Mouse (Mus musculus): ENCODE measurements around the gene Hipk2. TPM values are rescaled to one million over a fixed set of nuclear protein-coding genes. Genes with fewer than 3 reads are reported as not detected.

Gene Hipk2
- polyA plus RNA-seq, 1 experiment from 2014 or later: 45.3 TPM

DNA sequence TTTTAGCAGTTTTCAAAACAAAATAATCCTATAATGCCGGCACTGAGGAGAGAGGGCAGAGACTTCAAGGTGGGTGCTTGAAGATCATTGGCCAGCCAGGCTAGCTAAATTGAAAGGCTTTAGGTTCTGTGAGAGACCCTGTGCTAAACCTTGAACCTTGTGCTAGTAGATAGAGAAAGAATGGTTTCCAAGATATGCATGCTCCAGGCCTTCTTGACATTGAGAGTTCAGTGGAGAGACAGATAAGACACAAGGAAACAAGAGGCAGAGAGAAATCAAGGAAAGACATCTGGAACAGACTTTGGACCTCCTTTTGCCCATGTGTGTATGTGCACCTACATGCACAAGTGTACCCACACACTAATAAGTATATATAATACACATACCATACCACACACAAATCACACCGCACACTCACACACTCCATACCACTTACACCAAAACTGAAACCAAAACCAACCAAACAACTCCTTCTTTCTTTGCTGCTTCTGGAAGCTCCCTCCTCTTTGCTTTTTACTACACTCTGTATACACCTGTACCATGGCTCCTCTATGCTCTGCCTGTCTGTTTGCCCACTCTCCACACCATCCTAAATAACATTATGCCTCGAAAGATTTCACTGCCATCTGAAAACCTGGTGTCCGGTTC, 24.6 kb upstream of the Hipk2 start:
- no peak for ATAC-seq (replicated peaks)
- no peaks in the 10 kb centered on the region for H3K9me3 ChIP-seq
- H3K27ac ChIP-seq: no peak overlapping the region
- H3K27me3 ChIP-seq (replicated peaks): no peaks in the 10 kb centered on the region
- H3K4me2 ChIP-seq: no peak overlapping the region
- no peak overlapping the region for H3K9ac ChIP-seq
- H3K4me1 ChIP-seq: no peaks in the 10 kb centered on the region
- WGBS: 91% methylated on average over 4 of the region's 4 CpGs
- H3K4me3 ChIP-seq: no peak overlapping the region
- H3K36me3 ChIP-seq (replicated peaks): no peaks in the 10 kb centered on the region

DNA sequence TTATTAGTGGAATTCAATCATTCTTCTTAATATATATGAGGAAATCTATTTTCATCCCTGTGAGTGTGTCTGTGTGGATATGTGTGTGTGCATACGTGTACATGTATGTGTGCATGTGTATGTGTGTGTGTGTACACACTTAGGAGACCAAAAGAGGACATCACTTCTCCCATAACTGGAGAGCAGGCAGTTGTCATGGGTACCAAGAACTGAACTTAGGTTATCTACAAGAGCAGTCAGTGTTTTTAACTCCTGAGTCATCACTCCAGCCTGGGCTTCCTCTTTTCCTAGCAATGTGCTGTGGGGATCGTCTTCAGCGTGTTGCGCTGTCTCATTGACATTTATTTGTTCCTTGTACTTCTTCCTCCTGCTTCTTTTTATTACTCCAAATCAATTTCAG, 24.1 kb upstream of the Hipk2 start:
- no peak overlapping the region for H3K4me2 ChIP-seq
- H3K4me3 ChIP-seq: no peak overlapping the region
- H3K27me3 ChIP-seq (replicated peaks): no peaks in the 10 kb centered on the region
- WGBS: 87% methylated on average over 4 of the region's 4 CpGs
- no peak for ATAC-seq (replicated peaks)
- no peak overlapping the region for H3K27ac ChIP-seq
- H3K4me1 ChIP-seq: no peaks in the 10 kb centered on the region
- no peaks in the 10 kb centered on the region for H3K36me3 ChIP-seq (replicated peaks)
- H3K9me3 ChIP-seq: no peaks in the 10 kb centered on the region
- no peak overlapping the region for H3K9ac ChIP-seq

DNA sequence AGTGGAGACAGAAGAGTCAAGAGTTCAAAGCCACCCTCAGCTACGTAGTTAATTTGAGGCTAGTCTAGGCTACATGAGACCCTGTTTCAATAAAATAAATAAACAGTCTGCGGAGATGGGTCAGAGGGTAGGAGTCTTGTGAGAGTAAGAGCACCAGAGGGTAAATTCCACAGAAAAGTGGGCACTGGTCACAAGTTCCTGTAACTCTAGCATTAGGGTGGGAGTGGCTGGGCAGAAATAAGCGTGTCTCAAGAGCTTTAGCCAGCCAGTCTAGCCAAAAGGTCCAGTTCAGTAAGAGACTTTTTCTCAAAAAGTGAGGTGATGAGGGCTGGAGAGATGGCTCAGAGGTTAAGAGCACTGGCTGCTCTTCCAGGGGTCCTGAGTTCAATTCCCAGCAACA, 17.6 kb upstream of the Hipk2 start:
- Histone ChIP-seq H3K4me2 (no peak overlapping the region), H3K36me3 (replicated peaks) (no peaks in the 10 kb centered on the region), H3K4me1 (no peaks in the 10 kb centered on the region), H3K27ac (no peak overlapping the region), H3K4me3 (no peak overlapping the region), H3K27me3 (replicated peaks) (no peaks in the 10 kb centered on the region), H3K9me3 (no peaks in the 10 kb centered on the region), H3K9ac (no peak overlapping the region)
- ATAC-seq (replicated peaks): no peak
- 85% methylated on average over 3 of the region's 3 CpGs for WGBS

DNA sequence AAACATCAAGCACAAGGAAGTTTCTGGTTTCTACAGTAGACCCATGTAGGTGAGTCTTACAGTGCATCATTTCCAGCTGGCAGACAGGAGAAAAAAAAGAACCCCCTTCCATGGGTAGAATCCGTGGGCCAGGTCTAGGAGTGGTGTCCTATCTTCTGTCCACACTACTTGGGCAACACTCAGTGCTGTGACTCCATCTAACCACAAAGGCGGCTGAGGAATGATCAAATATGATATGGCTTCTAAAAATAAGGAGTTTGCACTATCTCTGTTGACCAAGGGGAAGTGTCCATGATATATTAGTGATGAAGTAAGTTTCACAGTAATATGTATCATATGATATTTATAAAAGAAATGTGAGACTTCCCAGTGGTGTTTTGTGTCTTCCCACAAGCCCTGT, 16.1 kb upstream of the Hipk2 start:
- 81% methylated on average over 2 of the region's 2 CpGs for WGBS
- no peak overlapping the region for H3K27ac ChIP-seq
- no peak overlapping the region for H3K4me3 ChIP-seq
- no peak for ATAC-seq (replicated peaks)
- H3K4me2 ChIP-seq: no peak overlapping the region
- no peaks in the 10 kb centered on the region for H3K27me3 ChIP-seq (replicated peaks)
- H3K36me3 ChIP-seq (replicated peaks): no peaks in the 10 kb centered on the region
- no peak overlapping the region for H3K9ac ChIP-seq
- H3K4me1 ChIP-seq: no peaks in the 10 kb centered on the region
- no peaks in the 10 kb centered on the region for H3K9me3 ChIP-seq

DNA sequence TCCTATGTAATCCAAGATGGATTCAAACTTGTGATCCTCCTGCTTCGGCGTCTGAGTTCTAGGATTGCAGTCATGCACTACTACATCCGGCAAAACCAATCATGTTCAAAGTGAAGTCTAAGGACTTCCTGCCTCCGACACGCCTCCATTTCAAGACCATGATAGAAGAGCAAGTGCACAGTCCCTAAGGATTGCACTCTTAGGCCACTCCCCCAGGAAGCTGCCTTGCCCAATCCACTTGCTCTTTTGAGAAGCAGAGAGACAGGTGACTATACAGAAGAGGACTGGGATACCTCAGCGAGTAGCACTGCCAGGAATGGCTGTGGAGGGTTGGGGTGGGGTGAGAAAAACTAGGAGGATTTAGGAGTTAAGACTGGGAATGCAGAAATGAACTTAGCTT, 13.2 kb upstream of the Hipk2 start:
- no peak overlapping the region for H3K4me2 ChIP-seq
- WGBS: 80% methylated on average over 6 of the region's 6 CpGs
- H3K4me1 ChIP-seq: no peaks in the 10 kb centered on the region
- H3K9ac ChIP-seq: no peak overlapping the region
- no peak overlapping the region for H3K27ac ChIP-seq
- no peak for ATAC-seq (replicated peaks)
- H3K9me3 ChIP-seq: no peaks in the 10 kb centered on the region
- no peak overlapping the region for H3K4me3 ChIP-seq
- no peaks in the 10 kb centered on the region for H3K36me3 ChIP-seq (replicated peaks)
- H3K27me3 ChIP-seq (replicated peaks): no peaks in the 10 kb centered on the region

DNA sequence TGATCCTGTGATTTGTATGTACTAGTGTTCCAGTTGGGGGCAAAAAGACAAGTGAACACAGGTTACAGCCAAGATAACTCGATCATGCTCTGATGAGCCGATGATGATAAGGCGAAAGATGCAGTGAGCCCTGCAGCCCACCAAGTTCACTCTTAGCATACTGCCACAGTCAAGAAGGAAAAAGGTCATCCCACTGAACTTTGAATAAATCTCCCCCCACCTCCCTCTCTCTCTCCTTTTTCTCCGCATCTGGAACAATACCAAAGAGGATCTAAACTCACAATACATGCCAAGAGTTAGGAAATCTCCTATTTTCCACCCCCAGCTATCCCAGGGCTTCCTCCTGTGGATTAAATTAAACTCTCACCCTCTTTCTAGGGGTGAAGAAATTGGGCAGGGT, 11.5 kb upstream of the Hipk2 start:
- no peak overlapping the region for H3K4me2 ChIP-seq
- no peaks in the 10 kb centered on the region for H3K36me3 ChIP-seq (replicated peaks)
- H3K9me3 ChIP-seq: no peaks in the 10 kb centered on the region
- peaks cover 10% of the 10 kb centered on the region; the same call in 1 of the 2 replicates for H3K4me1 ChIP-seq
- no peak for ATAC-seq (replicated peaks)
- no peaks in the 10 kb centered on the region for H3K27me3 ChIP-seq (replicated peaks)
- H3K27ac ChIP-seq: no peak overlapping the region
- 81% methylated on average over 4 of the region's 4 CpGs for WGBS
- H3K9ac ChIP-seq: no peak overlapping the region
- H3K4me3 ChIP-seq: no peak overlapping the region

DNA sequence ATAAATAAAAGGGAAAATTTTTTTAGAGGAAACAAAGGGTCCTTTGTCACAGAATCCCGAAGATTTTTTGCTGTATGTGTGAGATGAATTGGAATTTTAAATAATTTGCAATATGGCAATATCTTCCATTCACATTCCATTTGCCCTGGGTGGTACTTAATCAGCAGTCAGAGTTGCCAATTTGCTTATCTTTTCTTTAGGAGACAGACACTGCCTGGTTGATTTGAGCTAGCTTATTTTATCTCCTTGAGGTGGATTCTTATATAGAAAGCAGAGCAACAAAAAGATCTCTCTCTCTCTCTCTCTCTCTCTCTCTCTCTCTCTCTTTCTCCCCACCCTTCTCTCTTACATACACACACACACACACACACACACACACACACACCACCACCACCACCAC, 9.2 kb upstream of the Hipk2 start:
- peaks cover 10% of the 10 kb centered on the region; the same call in 1 of the 2 replicates for H3K4me1 ChIP-seq
- no peaks in the 10 kb centered on the region for H3K36me3 ChIP-seq (replicated peaks)
- no peak overlapping the region for H3K9ac ChIP-seq
- 57% methylated on average over 1 of the region's 1 CpGs for WGBS
- no peak for ATAC-seq (replicated peaks)
- no peaks in the 10 kb centered on the region for H3K9me3 ChIP-seq
- no peak overlapping the region for H3K27ac ChIP-seq
- no peak overlapping the region for H3K4me2 ChIP-seq
- H3K4me3 ChIP-seq: no peak overlapping the region
- no peaks in the 10 kb centered on the region; the same call in 1 of the 2 replicates for H3K27me3 ChIP-seq (replicated peaks)

DNA sequence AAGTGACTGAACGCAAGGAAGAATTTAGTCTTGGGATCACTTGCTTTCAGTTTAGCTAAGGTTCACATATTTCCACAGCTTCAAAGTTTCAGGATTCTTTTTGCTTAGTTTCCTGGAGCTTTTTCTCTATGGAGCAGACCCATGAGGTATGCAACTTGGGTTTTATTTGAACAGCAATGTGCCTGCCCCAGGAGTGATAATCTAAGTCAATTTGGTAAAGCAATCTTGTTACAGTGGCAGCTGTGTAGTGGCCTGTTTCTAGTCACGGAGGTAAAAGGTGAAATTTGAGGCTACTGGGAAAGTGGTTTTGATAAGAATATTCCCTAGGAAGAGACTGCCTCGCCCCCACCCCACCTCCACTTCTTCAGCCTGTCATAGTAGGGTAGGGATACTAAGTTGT, 8.5 kb upstream of the Hipk2 start:
- 85% methylated on average over 3 of the region's 3 CpGs for WGBS
- Histone ChIP-seq H3K4me3 (no peak overlapping the region), H3K27ac (no peak overlapping the region), H3K9me3 (no peaks in the 10 kb centered on the region), H3K4me1 (peaks cover 10% of the 10 kb centered on the region; the same call in 1 of the 2 replicates), H3K27me3 (replicated peaks) (peaks cover 4% of the 10 kb centered on the region; the same call in 1 of the 2 replicates), H3K9ac (no peak overlapping the region), H3K36me3 (replicated peaks) (no peaks in the 10 kb centered on the region), H3K4me2 (no peak overlapping the region)
- no peak for ATAC-seq (replicated peaks)

DNA sequence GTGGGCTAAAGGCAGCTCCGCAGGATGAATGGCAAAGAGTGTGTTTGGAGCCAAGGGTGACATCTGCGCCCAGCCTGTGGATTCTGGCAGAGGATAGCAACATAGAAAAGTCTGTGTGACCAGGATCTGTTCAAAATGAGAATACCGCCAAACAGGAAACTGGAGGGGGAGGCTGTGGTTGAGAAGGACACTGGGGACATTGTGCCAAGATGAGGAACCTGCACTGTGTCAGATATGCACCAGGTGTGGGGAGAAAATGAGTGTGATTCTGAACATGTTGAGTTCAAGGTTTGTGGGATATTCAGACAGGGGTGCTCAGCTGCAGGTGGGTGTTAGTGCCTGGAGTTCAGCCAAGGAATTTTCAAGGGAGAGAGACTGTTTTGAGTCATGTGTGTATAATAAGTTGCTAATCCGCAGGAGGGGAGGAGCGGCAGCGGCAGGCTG, 6.8 kb upstream of the Hipk2 start:
- Histone ChIP-seq H3K36me3 (replicated peaks) (no peaks in the 10 kb centered on the region), H3K4me3 (no peak overlapping the region), H3K4me2 (no peak overlapping the region), H3K27ac (no peak overlapping the region), H3K4me1 (peaks cover 10% of the 10 kb centered on the region; the same call in 1 of the 2 replicates), H3K9me3 (no peaks in the 10 kb centered on the region), H3K27me3 (replicated peaks) (peaks cover 4% of the 10 kb centered on the region; the same call in 1 of the 2 replicates), H3K9ac (no peak overlapping the region)
- WGBS: 54% methylated on average over 6 of the region's 6 CpGs
- no peak for ATAC-seq (replicated peaks)

DNA sequence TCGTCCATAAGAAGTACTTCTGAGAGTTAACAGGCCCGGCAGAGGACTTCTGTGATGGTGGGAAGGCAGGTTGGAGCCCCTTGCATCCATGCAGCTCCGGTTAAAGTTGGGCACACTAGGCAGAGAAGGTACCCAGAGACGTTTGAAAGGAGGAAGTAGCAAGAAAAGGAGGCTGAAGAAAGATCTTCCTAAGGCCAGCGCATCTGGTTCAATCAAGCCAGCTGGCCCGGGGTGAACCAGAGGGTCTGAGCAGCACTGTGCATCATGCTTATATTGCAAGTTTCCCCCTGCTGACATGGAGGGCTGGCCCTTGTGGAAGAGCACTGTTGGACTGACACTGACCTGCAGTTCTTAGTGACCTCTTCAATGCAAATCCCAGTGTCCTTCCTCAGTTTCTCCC, 6.0 kb upstream of the Hipk2 start:
- H3K27me3 ChIP-seq (replicated peaks): peaks cover 4% of the 10 kb centered on the region; the same call in 1 of the 2 replicates
- H3K9ac ChIP-seq: no peak overlapping the region
- no peak overlapping the region for H3K4me3 ChIP-seq
- WGBS: 75% methylated on average over 6 of the region's 6 CpGs
- no peak overlapping the region for H3K4me2 ChIP-seq
- H3K9me3 ChIP-seq: no peaks in the 10 kb centered on the region
- H3K4me1 ChIP-seq: peaks cover 13% of the 10 kb centered on the region; the same call in 1 of the 2 replicates
- H3K27ac ChIP-seq: no peak overlapping the region
- ATAC-seq (replicated peaks): no peak
- no peaks in the 10 kb centered on the region for H3K36me3 ChIP-seq (replicated peaks)

DNA sequence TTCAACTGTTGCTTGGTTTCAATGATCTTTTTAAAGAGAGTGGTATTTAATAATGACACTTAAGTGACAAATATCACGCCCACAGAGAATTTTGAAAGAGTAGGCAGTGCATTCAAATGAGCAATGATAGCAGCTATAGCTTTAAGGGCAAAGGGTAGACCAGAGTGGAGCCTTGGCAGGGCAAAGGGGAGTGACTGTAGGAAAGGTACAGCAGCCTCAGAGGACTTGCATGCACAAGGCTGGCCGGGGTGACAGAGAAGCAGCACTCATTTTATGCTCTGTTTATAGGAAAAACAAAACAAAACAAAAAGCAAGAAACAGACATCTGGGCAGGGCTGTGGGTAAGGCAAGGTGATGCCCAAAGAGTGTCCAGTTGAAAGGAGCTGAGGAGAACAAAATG, 5.5 kb upstream of the Hipk2 start:
- Histone ChIP-seq H3K9me3 (no peaks in the 10 kb centered on the region), H3K36me3 (replicated peaks) (no peaks in the 10 kb centered on the region), H3K27me3 (replicated peaks) (peaks cover 4% of the 10 kb centered on the region; the same call in 1 of the 2 replicates), H3K4me2 (no peak overlapping the region), H3K27ac (no peak overlapping the region), H3K4me3 (no peak overlapping the region), H3K4me1 (peaks cover 18% of the 10 kb centered on the region; the same call in 1 of the 2 replicates), H3K9ac (no peak overlapping the region)
- ATAC-seq (replicated peaks): no peak
- WGBS: 80% methylated on average over 2 of the region's 2 CpGs

DNA sequence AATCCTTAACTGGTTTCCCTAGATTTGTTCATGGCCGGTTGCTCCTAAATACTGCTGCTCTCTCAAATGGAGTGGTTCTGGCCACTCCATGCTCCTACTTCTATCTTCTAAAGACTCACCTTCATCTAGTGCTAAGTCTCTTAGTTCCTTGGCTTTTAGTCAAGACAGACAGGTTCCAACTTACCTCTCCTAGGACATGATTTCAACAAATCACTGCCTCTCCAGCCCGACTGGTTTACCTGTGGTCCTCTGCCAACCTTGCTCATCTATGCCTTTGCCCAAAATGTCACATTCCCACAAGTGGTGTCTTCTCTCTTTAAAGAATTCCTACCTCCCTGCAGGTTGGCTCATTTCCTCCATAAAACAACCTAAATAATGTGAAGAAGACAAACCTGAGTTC, 1.7 kb upstream of the Hipk2 start:
- peaks cover 4% of the 10 kb centered on the region; the same call in 1 of the 2 replicates for H3K27me3 ChIP-seq (replicated peaks)
- H3K36me3 ChIP-seq (replicated peaks): no peaks in the 10 kb centered on the region
- WGBS: 85% methylated on average over 2 of the region's 2 CpGs

More for the DNA sequence above, 1.7 kb upstream of the Hipk2 start:
- H3K27ac ChIP-seq: no peak overlapping the region
- H3K4me1 ChIP-seq: peaks cover 20% of the 10 kb centered on the region
- H3K9me3 ChIP-seq: no peaks in the 10 kb centered on the region
- H3K4me3 ChIP-seq: no peak overlapping the region
- H3K9ac ChIP-seq: no peak overlapping the region
- H3K4me2 ChIP-seq: no peak overlapping the region
- no peak for ATAC-seq (replicated peaks)
